Mouse (Mus musculus) left cerebral cortex, adult 2 months (tissue): ENCODE measurements around the gene Agap1. TPM values are rescaled to one million over a fixed set of nuclear protein-coding genes. Genes with fewer than 3 reads are reported as not detected.

Experiments used
- DNase-seq, 2 experiments: peaks; one replicate each; pipeline ENCODE4 v3.0.0; 2021 to 2022; ENCODE audit warnings: low spot score in 2 of 2, mixed read lengths in 1 of 2; ENCODE audit errors: extremely low spot score in 1 of 2
- H3K27ac ChIP-seq: fragments of 200-600 bp; 2 replicates; pipeline ENCODE4 v1.8.1; 2022
- H3K4me3 ChIP-seq: fragments of 200-600 bp; 2 replicates; pipeline ENCODE4 v1.8.1; 2022
- CTCF ChIP-seq: fragments of 200-600 bp; IDR thresholded peaks from 2 replicates; pipeline ENCODE4 v1.8.1; 2022; ENCODE audit warnings: antibody characterized with exemption, mild to moderate bottlenecking, moderate library complexity
- intact Hi-C: fragments of 180-260 bp; cut with DNase I; formaldehyde crosslinking; loops from one replicate; pipeline ENCODE4 v1.15.1; 2025
- long read RNA-seq, 2 experiments: library from polyadenylated mRNA; stranded (forward); transcript quantifications; one replicate each; pipeline ENCODE4 v2.0.0; 2021; ENCODE audit warnings: borderline mapping rate in 2 of 2
- total RNA-seq, 2 experiments: library from RNA; stranded (reverse); gene quantifications; 2 replicates each; pipeline ENCODE4 v1.2.3; 2021

Gene Agap1
- total RNA-seq, result 100 to 1,000 TPM; 270 to 281 TPM
- long read RNA-seq, experiment 1, full-length matches to known transcripts, result 2 of 44 reads
- long read RNA-seq, experiment 1, partial matches to known transcripts, result 6 of 44 reads
- long read RNA-seq, experiment 1, other reads (novel, unspliced or antisense), result 36 of 44 reads
- long read RNA-seq, experiment 2, full-length matches to known transcripts, result 3 of 34 reads
- long read RNA-seq, experiment 2, partial matches to known transcripts, result 7 of 34 reads
- long read RNA-seq, experiment 2, other reads (novel, unspliced or antisense), result 24 of 34 reads

DNA sequence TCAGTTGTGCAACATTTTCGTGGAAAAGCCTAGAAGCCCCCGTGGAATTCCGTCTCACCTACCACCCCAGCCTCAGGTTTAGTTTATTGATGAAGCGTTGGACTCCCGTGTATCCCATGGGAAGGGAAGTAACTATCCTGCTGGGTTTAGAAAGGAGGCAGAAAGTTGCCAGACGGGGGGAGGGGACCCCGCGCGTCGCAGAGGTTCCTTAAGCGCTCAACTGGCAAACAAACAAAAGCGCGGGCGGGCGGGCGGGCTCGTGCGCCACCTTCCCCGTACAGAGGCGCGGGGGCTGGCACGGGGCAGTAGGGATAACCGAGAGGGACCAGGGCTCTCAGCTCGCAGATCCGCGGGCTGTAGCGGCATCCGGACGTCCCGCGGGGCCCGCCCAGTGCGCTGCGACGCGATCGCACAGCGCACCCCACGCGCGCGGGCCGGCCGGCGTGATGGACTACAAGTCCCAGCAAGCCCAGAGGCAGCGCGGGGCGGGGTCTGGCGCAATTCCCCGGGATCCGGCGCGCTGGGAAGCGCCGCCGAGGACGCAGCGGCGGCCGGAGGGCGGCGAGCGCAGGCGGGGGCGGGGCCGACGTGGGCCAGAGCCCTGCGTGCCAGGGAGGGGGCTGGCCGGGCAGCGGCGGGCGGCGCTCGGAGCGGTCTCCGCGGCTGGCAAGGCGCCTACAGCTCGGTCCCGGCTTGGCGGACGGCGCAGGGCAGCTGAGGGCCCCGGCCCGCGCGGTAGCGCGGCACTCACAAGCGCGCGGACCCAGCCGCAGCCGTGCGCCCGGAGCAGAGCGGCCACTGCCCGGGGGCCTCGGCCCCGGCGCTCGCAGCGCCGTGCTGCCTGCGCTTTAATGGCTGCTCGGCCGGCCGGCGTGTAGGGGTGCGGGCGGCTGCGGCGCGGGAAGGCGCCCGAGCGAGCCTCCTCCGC lies at the start of gene Agap1:
TSS of gene Agap1 (plus strand) at position 611 of the 928 bp plus-strand sequence.
- intact Hi-C loops, result loop anchor here (2.0 to 5.0 kb wide), 4 partner anchors 38 to 217 kb away; no protein-coding TSS in a partner anchor
- peak within 1 kb of the TSS; percentile 85 for H3K27ac ChIP-seq
- no peak for TF ChIP-seq CTCF
- peak; percentile 94 to 96 for DNase-seq
- peak within 1 kb of the TSS; percentile 84 for H3K4me3 ChIP-seq

DNA sequence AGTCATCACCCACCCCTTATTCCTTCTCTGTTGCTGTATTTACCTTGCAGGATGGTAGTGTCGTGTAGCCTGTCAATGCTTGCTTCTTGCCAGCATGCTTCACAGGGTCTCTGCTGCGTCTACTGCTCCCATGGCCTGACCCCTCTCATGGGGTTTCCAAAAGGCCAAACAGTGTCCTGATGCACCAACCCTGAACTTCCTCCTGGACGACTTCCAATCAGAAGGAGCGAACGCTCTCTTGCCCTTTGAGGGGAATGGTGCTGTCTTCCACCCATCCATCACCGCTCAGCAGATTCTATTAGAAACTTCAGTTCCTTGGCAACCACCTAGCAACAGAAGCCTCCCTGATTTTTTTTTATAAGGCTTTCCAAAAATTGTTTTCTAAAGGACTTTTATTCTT lies 48.6 kb upstream of the Agap1 start:
- H3K27ac ChIP-seq, result no peak overlapping the region
- H3K4me3 ChIP-seq, result no peak overlapping the region
- DNase-seq, result no peak
- no peak for TF ChIP-seq CTCF
- intact Hi-C loops, result no loop called here

DNA sequence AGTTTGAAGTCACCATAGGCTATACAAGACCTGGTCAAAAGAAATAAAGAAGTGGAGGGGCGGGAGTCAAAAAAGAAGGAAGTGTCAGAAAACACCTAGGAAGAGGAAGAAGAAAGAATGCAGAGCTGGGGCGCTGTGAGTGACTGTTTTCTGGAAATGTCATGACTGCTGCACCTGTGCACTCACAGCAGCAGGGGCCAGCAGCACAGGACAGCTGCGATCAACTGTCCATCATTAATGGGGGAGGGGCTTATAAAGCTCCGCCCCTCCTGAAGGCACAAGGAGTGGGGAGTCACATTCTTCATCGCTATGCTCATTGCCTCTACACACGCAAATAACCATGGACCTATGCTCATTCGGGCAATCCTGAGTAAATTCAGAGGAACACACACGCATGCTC lies 46.6 kb upstream of the Agap1 start:
- intact Hi-C loops, result no loop called here
- no peak for DNase-seq
- H3K4me3 ChIP-seq, result no peak overlapping the region
- no peak for TF ChIP-seq CTCF
- no peak overlapping the region for H3K27ac ChIP-seq

- TF ChIP-seq CTCF, result no peak
- Histone ChIP-seq H3K27ac (no peak overlapping the region), H3K4me3 (no peak overlapping the region)
- intact Hi-C loops, result no loop called here
- DNase-seq, result no peak
Measured at GRCm38 (mm10) chr1:89413122-89413521, 41.5 kb upstream of the Agap1 start.

GRCm38 (mm10) chr1:89414563-89414962 lies 40.0 kb upstream of the Agap1 start:
- Histone ChIP-seq H3K4me3 (no peak overlapping the region), H3K27ac (no peak overlapping the region)
- DNase-seq, result no peak
- TF ChIP-seq CTCF, result no peak
- intact Hi-C loops, result no loop called here

GRCm38 (mm10) chr1:89416929-89417328 lies 37.7 kb upstream of the Agap1 start:
- TF ChIP-seq CTCF, result no peak
- peak; percentile 50 to 68 for DNase-seq
- H3K27ac ChIP-seq, result no peak overlapping the region; the same call in 1 of the 2 replicates
- no peak overlapping the region for H3K4me3 ChIP-seq
- intact Hi-C loops, result loop anchor here (1.0 to 2.0 kb wide), 2 partner anchors 38 to 115 kb away; partner anchors contain the start of gene Agap1

DNA sequence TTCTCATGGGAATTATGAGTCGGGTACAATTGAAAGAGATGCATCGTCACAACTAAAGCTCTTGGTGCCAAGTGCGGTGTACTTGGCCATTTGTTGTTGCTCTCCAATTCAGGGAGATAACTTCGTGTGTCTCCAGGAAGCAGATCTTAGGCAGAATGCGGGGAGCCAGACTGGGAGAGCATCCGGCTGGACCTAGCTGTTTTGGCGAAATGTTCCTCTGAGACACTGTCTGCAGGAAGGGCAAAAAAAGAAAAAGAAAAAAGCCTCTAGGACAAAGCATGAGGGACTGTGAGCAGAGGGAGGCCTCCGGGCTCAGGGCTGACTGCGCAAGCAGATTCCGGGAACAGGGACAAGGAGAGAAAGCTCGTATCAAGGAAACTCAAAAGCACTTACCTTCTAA lies 34.0 kb upstream of the Agap1 start:
- no peak overlapping the region for H3K4me3 ChIP-seq
- H3K27ac ChIP-seq, result no peak overlapping the region
- intact Hi-C loops, result no loop called here
- TF ChIP-seq CTCF, result no peak
- DNase-seq, result no peak

DNA sequence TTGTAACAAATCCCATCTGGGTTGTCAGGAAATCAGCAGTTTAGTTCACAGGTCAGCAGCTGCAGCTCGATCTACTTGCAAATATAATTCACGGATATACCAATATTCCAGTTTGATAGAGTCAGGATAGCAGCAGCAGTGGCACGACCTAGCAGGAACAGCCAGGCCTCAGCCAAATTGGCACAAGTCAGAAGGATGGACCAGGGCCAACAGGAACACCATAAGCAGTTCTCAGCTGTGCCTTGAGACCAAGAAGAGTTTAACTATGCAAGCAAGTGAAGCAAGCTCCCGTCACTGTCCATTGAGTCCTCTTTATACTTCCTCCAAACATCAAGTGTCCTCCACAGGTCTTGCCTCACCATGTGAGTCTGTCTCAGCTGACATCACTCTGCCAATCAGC lies 33.2 kb upstream of the Agap1 start:
- no peak for DNase-seq
- Histone ChIP-seq H3K4me3 (no peak overlapping the region), H3K27ac (no peak overlapping the region)
- no peak for TF ChIP-seq CTCF
- intact Hi-C loops, result no loop called here

DNA sequence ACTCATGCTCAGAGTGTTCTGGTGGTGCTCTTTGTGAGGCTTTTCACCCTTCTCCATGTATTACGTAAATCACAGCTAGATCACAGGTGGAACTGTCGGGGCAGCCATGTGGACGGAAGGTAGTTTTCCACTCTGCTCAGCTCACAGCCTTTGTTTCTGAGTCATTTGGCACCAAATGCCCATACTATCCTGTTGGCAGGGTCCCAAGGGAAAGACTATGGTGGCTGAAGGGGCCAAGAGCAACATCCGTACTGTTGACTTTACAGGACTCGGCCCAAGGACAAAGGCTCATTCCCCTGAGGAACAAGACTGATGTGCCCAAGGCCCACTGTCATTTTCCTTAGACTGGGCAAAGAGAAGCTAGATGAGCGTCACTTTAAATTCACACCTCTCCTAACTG lies 30.0 kb upstream of the Agap1 start:
- intact Hi-C loops, result no loop called here
- no peak for DNase-seq
- no peak for TF ChIP-seq CTCF
- no peak overlapping the region for H3K4me3 ChIP-seq
- no peak overlapping the region for H3K27ac ChIP-seq

DNA sequence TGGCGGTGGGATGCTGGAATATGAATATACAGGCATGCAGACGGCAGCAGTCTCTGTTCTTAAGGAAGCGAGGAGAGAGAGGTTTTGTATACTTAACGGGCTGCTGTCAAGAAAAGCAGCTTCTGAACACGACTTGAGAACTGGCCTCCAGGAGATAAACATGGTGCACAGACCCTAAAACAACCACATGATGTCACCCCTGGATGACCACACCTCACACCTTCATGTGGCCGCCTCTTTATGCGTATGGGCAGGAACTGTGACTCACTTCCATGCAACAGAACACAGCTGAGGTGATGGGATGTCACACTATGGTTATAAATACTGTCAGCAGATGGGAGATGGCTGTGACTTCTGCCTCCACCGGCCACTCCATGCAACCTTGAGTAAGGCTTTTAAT lies 28.5 kb upstream of the Agap1 start:
- intact Hi-C loops, result no loop called here
- H3K4me3 ChIP-seq, result no peak overlapping the region
- H3K27ac ChIP-seq, result no peak overlapping the region
- TF ChIP-seq CTCF, result no peak
- DNase-seq, result no peak

DNA sequence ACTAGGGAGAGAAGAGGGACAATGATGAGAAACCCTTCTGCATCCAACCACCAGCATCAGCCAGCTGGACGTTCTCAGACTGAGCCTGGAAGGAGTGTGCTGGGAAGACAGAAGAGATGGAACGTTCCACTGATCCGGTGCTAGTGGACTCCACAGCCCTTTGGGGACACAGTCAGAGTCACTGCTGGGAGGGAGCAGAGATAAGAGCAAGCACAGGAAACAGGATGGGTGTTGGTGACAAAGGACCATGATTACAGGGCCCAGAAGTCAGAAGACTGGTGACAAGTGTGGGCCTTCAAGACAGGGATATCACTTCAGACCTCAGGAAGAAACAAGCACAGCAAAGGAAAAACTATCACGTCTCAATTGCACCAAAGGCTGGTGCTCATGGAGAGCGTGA lies 25.9 kb upstream of the Agap1 start:
- no peak for TF ChIP-seq CTCF
- Histone ChIP-seq H3K27ac (no peak overlapping the region), H3K4me3 (no peak overlapping the region)
- DNase-seq, result no peak
- intact Hi-C loops, result no loop called here

- H3K4me3 ChIP-seq, result no peak overlapping the region
- no peak for DNase-seq
Measured at GRCm38 (mm10) chr1:89429946-89430640, 24.5 kb upstream of the Agap1 start.

More at GRCm38 (mm10) chr1:89429946-89430640, 24.5 kb upstream of the Agap1 start:
- no peak; the same call in 1 of the 2 replicates for TF ChIP-seq CTCF
- H3K27ac ChIP-seq, result no peak overlapping the region; the same call in 1 of the 2 replicates
- intact Hi-C loops, result no loop called here
